Mouse (Mus musculus): ENCODE measurements at regions not wholly inside any gene's neighbourhood (a gene's known extent, or its start where the extent isn't known, plus 50 kb on each side); places are given as distances from the start of the nearest gene placed in this dataset.

DNA sequence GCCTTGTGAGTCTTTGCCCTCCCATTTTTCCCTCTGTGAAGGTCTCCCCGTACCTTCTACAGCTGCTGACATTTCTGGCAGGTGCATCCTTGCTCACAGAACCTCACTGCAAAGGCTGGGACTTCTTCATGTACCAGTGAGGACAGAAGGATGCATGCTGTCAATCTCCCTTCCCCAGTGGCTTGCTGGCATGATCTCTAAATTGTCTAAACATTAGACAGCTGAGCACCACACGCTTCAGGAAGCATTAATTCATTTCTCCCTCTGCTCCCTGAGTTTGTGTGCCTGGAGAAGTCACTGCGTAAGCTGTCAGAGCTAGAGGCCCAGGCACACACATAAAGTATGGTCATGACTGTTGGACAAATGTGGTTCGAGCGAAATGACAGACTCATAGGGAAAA, 69.1 kb upstream of the Fat4 start:
- TF ChIP-seq CTCF (IDR thresholded peaks at IDR 0.05) (no peak), POLR2A (IDR thresholded peaks at IDR 0.05; ENCODE audit: insufficient read depth, low read depth, low read length) (no peak)
